Mouse (Mus musculus): ENCODE measurements around the gene Fdxacb1. TPM values are rescaled to one million over a fixed set of nuclear protein-coding genes. Genes with fewer than 3 reads are reported as not detected.

Fdxacb1 gene
- 4.2 TPM for polyA plus RNA-seq (2014; fragmentation: Illumina TruSeq; extraction: RNeasy Lipid Tissue Mini Kit (QIAGEN cat#74804); ENCODE audit: low read depth, low replicate concordance)

GRCm38 (mm10) chr9:50768107-50769002 is at the start of gene Fdxacb1:
Fdxacb1 (plus strand) TSS chr9:50768236.

GRCm38 (mm10) chr9:50738914-50739870 is 28.8 kb upstream of the Fdxacb1 start, which contains the start of gene Dixdc1:
Dixdc1 (minus strand) TSS chr9:50739517.

DNA sequence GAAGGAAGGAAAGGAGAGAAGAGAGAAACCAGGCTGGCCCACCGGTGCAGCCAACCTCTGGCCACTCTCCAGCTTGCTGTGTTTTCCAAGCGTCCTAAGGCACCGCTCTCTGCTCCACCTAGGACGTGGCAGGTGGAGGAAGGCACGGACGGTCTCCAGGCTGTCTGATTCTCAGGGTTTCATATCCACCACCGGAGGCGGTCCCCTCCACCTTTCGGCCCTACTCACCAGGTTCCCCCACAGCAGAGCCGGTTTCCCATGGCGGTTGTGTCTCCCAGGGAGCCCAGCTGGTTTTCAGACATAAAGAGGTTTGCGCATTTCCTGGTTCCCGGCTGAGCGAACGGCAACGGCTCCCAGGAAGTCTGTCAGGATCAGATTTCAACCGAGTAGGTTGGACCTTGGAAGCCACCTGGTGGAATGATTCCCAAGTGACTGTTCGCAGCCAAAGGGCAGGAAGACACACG is 21.8 kb upstream of the Fdxacb1 start, which contains the start of gene 2310030G06Rik:
2310030G06Rik (minus strand) TSS at position 323 of the 464 bp plus-strand sequence.

GRCm38 (mm10) chr9:50751323-50751722 is 16.7 kb upstream of the Fdxacb1 start, which contains the start of gene Cryab:
Cryab (plus strand) TSS chr9:50751325.

GRCm38 (mm10) chr9:50752054-50752602 is 15.9 kb upstream of the Fdxacb1 start, which contains the start of gene Hspb2:
Hspb2 (minus strand) TSS chr9:50752354.

DNA sequence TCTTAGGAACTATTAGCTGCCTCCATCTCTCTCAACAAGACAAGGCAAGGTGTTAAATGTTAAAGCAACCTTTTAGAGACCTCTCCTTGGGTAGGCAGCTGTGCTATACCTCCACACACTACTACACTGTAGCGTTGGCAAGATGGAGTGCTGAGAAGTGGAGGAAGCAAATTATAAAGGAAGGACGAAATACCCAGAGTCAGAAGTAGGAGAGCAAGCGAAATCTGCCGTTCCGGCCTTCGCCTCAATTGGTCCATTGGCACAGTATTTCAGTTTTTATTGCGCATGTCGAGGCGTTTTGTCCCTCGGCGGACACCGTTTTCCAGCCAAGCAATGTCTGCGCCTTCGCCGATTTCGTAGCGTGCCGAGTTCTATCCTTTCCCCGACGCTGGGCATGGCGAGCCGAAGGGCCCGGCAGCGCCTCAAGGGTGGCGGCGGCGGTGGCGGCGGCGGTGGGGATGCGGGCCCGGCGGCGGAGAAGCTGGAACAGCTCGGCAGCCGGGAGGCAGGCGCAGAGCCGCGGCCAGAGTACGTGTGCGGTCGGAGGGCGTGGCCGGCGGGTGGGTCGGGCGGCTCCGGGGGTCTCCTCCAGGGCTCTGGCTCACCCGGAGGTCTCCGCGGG is 7.1 kb downstream of the Fdxacb1 start, which contains the start of the genes Alg9 and 1110032A03Rik:
Alg9 (plus strand) TSS at position 29 of the 622 bp plus-strand sequence.
1110032A03Rik (minus strand) TSS at position 530 of the 622 bp plus-strand sequence.

Other genes starting within 250 kb of the Fdxacb1 start
- 83.2 TPM for gene Pts, start 239.5 kb upstream of the Fdxacb1 start, polyA plus RNA-seq (2014; fragmentation: Illumina TruSeq; extraction: RNeasy Lipid Tissue Mini Kit (QIAGEN cat#74804); ENCODE audit: low read depth, low replicate concordance)
- gene Il18, start 213.4 kb upstream of the Fdxacb1 start, polyA plus RNA-seq (2014; fragmentation: Illumina TruSeq; extraction: RNeasy Lipid Tissue Mini Kit (QIAGEN cat#74804); ENCODE audit: low read depth, low replicate concordance) = 2.7 TPM
- gene Bco2, start 213.1 kb upstream of the Fdxacb1 start, polyA plus RNA-seq (2014; fragmentation: Illumina TruSeq; extraction: RNeasy Lipid Tissue Mini Kit (QIAGEN cat#74804); ENCODE audit: low read depth, low replicate concordance) = 0.29 TPM
- gene Tex12, start 206.9 kb upstream of the Fdxacb1 start, polyA plus RNA-seq (2014; fragmentation: Illumina TruSeq; extraction: RNeasy Lipid Tissue Mini Kit (QIAGEN cat#74804); ENCODE audit: low read depth, low replicate concordance) = not detected
- gene Sdhd, start 164.4 kb upstream of the Fdxacb1 start, polyA plus RNA-seq (2014; fragmentation: Illumina TruSeq; extraction: RNeasy Lipid Tissue Mini Kit (QIAGEN cat#74804); ENCODE audit: low read depth, low replicate concordance) = 841 TPM
- gene Timm8b, start 164.3 kb upstream of the Fdxacb1 start, polyA plus RNA-seq (2014; fragmentation: Illumina TruSeq; extraction: RNeasy Lipid Tissue Mini Kit (QIAGEN cat#74804); ENCODE audit: low read depth, low replicate concordance) = 365 TPM
- gene Pih1d2, start 150.9 kb upstream of the Fdxacb1 start, polyA plus RNA-seq (2014; fragmentation: Illumina TruSeq; extraction: RNeasy Lipid Tissue Mini Kit (QIAGEN cat#74804); ENCODE audit: low read depth, low replicate concordance) = 2.1 TPM
- 10.0 TPM for gene Nkapd1, start 150.8 kb upstream of the Fdxacb1 start, polyA plus RNA-seq (2014; fragmentation: Illumina TruSeq; extraction: RNeasy Lipid Tissue Mini Kit (QIAGEN cat#74804); ENCODE audit: low read depth, low replicate concordance)
- 316 TPM for gene Dlat, start 108.5 kb upstream of the Fdxacb1 start, polyA plus RNA-seq (2014; fragmentation: Illumina TruSeq; extraction: RNeasy Lipid Tissue Mini Kit (QIAGEN cat#74804); ENCODE audit: low read depth, low replicate concordance)
- 4.7 TPM for gene Dixdc1, start 28.7 kb upstream of the Fdxacb1 start, polyA plus RNA-seq (2014; fragmentation: Illumina TruSeq; extraction: RNeasy Lipid Tissue Mini Kit (QIAGEN cat#74804); ENCODE audit: low read depth, low replicate concordance)
- 11.4 TPM for gene 2310030G06Rik, start 21.7 kb upstream of the Fdxacb1 start, polyA plus RNA-seq (2014; fragmentation: Illumina TruSeq; extraction: RNeasy Lipid Tissue Mini Kit (QIAGEN cat#74804); ENCODE audit: low read depth, low replicate concordance)
- 3,470 TPM for gene Cryab, start 16.9 kb upstream of the Fdxacb1 start, polyA plus RNA-seq (2014; fragmentation: Illumina TruSeq; extraction: RNeasy Lipid Tissue Mini Kit (QIAGEN cat#74804); ENCODE audit: low read depth, low replicate concordance)
- gene Hspb2, start 15.9 kb upstream of the Fdxacb1 start, polyA plus RNA-seq (2014; fragmentation: Illumina TruSeq; extraction: RNeasy Lipid Tissue Mini Kit (QIAGEN cat#74804); ENCODE audit: low read depth, low replicate concordance) = 187 TPM
- 9.2 TPM for gene Alg9, start 6.8 kb downstream of the Fdxacb1 start, polyA plus RNA-seq (2014; fragmentation: Illumina TruSeq; extraction: RNeasy Lipid Tissue Mini Kit (QIAGEN cat#74804); ENCODE audit: low read depth, low replicate concordance)
- 26.6 TPM for gene 1110032A03Rik, start 7.3 kb downstream of the Fdxacb1 start, polyA plus RNA-seq (2014; fragmentation: Illumina TruSeq; extraction: RNeasy Lipid Tissue Mini Kit (QIAGEN cat#74804); ENCODE audit: low read depth, low replicate concordance)
- 6.4 TPM for gene Ppp2r1b, start 77.1 kb downstream of the Fdxacb1 start, polyA plus RNA-seq (2014; fragmentation: Illumina TruSeq; extraction: RNeasy Lipid Tissue Mini Kit (QIAGEN cat#74804); ENCODE audit: low read depth, low replicate concordance)
- gene Sik2, start 240.8 kb downstream of the Fdxacb1 start, polyA plus RNA-seq (2014; fragmentation: Illumina TruSeq; extraction: RNeasy Lipid Tissue Mini Kit (QIAGEN cat#74804); ENCODE audit: low read depth, low replicate concordance) = 14.8 TPM

Data from heart, adult 10 weeks (tissue).